Mouse (Mus musculus) testis, postnatal 14 days (tissue): ENCODE results near the gene Gm20388.

Experiments used
- DNase-seq: peaks from one replicate; pipeline ENCODE4 v3.0.0; 2021; ENCODE audit warnings: low spot score

The Gm20388 gene

GRCm38 (mm10) chr8:122329553-122330239 is 2419.1 kb downstream of the Gm20388 start:
- DNase-seq: no peak

GRCm38 (mm10) chr8:122330446-122331133 is 2419.9 kb downstream of the Gm20388 start:
- no peak for DNase-seq

GRCm38 (mm10) chr8:122331134-122331523 is 2420.5 kb downstream of the Gm20388 start:
- no peak for DNase-seq

GRCm38 (mm10) chr8:122332753-122333506 is 2422.3 kb downstream of the Gm20388 start:
- peak; percentile 61 for DNase-seq

GRCm38 (mm10) chr8:122333531-122333930 is 2422.9 kb downstream of the Gm20388 start:
- DNase-seq: no peak

- no peak for DNase-seq
Measured at GRCm38 (mm10) chr8:122334791-122335490, 2424.3 kb downstream of the Gm20388 start.

GRCm38 (mm10) chr8:122335638-122336250 is 2425.1 kb downstream of the Gm20388 start:
- DNase-seq: no peak

- peak; percentile 47 for DNase-seq
Measured at GRCm38 (mm10) chr8:122336251-122336910, 2425.7 kb downstream of the Gm20388 start.

GRCm38 (mm10) chr8:122338852-122339251 is 2428.2 kb downstream of the Gm20388 start:
- DNase-seq: no peak

- no peak for DNase-seq
Measured at GRCm38 (mm10) chr8:122340761-122341160, 2430.1 kb downstream of the Gm20388 start.

- DNase-seq: no peak
Measured at GRCm38 (mm10) chr8:122341790-122342189, 2431.1 kb downstream of the Gm20388 start.

- no peak for DNase-seq
Measured at GRCm38 (mm10) chr8:122342362-122342761, 2431.7 kb downstream of the Gm20388 start.

GRCm38 (mm10) chr8:122342806-122343209 is 2432.2 kb downstream of the Gm20388 start:
- DNase-seq: no peak

GRCm38 (mm10) chr8:122343341-122343740 is 2432.7 kb downstream of the Gm20388 start:
- no peak for DNase-seq

GRCm38 (mm10) chr8:122343758-122344157 is 2433.1 kb downstream of the Gm20388 start:
- DNase-seq: no peak

GRCm38 (mm10) chr8:122344219-122344618 is 2433.6 kb downstream of the Gm20388 start:
- no peak for DNase-seq

GRCm38 (mm10) chr8:122345181-122346095 is 2434.8 kb downstream of the Gm20388 start:
- DNase-seq: no peak

- no peak for DNase-seq
Measured at GRCm38 (mm10) chr8:122347811-122348552, 2437.3 kb downstream of the Gm20388 start.
